Mouse (Mus musculus) NIH3T3 (cell line): Measurements from ENCODE around the gene Gm5415.
"Not testable (repeated sequence)": the region's sequence is repeated elsewhere in the genome, so short reads cannot be mapped to it uniquely, and the experiment has no call there.

Experiments
- DNase-seq: peaks from one replicate; pipeline ENCODE4 v3.0.0-alpha.2; 2012; ENCODE audit warnings: low read depth

The Gm5415 gene

GRCm38 (mm10) chr1:32547194-32547593 is at the start of gene Gm5415:
Gene Gm5415, minus strand, starts transcription at chr1:32547294.
- DNase-seq = not testable (repeated sequence)

- DNase-seq = no peak
Measured at GRCm38 (mm10) chr1:32568901-32569300, 21.8 kb upstream of the Gm5415 start.

GRCm38 (mm10) chr1:32553925-32554324 is 6.8 kb upstream of the Gm5415 start:
- DNase-seq = no peak

- no peak for DNase-seq
Measured at GRCm38 (mm10) chr1:32553459-32553858, 6.4 kb upstream of the Gm5415 start.

GRCm38 (mm10) chr1:32503381-32503780 is 43.7 kb downstream of the Gm5415 start:
- no peak for DNase-seq
